Mouse (Mus musculus) ovary, postnatal 36 days (tissue): ENCODE results near the gene Izumo1.
A peak's percentile ranks its signal among the peaks of the same experiment; 100 is the strongest.

Source experiments
- DNase-seq: peaks from one replicate; pipeline ENCODE4 v3.0.0; 2022; ENCODE audit warnings: low spot score, mixed read lengths

Izumo1 gene

GRCm38 (mm10) chr7:45618316-45618715, 3.3 kb upstream of the Izumo1 start:
- no peak for DNase-seq

GRCm38 (mm10) chr7:45619592-45619991, 2.0 kb upstream of the Izumo1 start:
- DNase-seq, result no peak

- DNase-seq, result no peak
These were observed 1.9 kb downstream of the Izumo1 start for GRCm38 (mm10) chr7:45623507-45623906.

GRCm38 (mm10) chr7:45624718-45625117, 3.1 kb downstream of the Izumo1 start:
- no peak for DNase-seq

GRCm38 (mm10) chr7:45625481-45625880, 3.9 kb downstream of the Izumo1 start:
- DNase-seq, result no peak

GRCm38 (mm10) chr7:45626571-45627076, 5.0 kb downstream of the Izumo1 start:
- no peak for DNase-seq

- DNase-seq, result no peak
These were observed 5.7 kb downstream of the Izumo1 start, which contains the start of gene Rasip1 for GRCm38 (mm10) chr7:45627261-45627660. Gene Rasip1 (plus strand): TSS chr7:45627488.

GRCm38 (mm10) chr7:45628364-45629294, 7.0 kb downstream of the Izumo1 start:
- DNase-seq, result peak; percentile 91

GRCm38 (mm10) chr7:45630064-45630907, 8.7 kb downstream of the Izumo1 start:
- DNase-seq, result no peak

- DNase-seq, result peak; percentile 64
These were observed 10.9 kb downstream of the Izumo1 start for GRCm38 (mm10) chr7:45632499-45632898.

- no peak for DNase-seq
These were observed 13.5 kb downstream of the Izumo1 start for GRCm38 (mm10) chr7:45634946-45635681.

- DNase-seq, result no peak
These were observed 14.4 kb downstream of the Izumo1 start for GRCm38 (mm10) chr7:45635711-45636688.

GRCm38 (mm10) chr7:45637710-45638109, 16.1 kb downstream of the Izumo1 start:
- no peak for DNase-seq

GRCm38 (mm10) chr7:45638623-45639401, 17.2 kb downstream of the Izumo1 start:
- peak; percentile 89 for DNase-seq

GRCm38 (mm10) chr7:45639561-45640027, 18.0 kb downstream of the Izumo1 start, which contains the start of gene Mamstr:
Gene Mamstr (plus strand): TSS chr7:45639977.
- peak; percentile 54 for DNase-seq

- DNase-seq, result no peak
These were observed 18.8 kb downstream of the Izumo1 start for GRCm38 (mm10) chr7:45640191-45640957.

- no peak for DNase-seq
These were observed 19.9 kb downstream of the Izumo1 start for GRCm38 (mm10) chr7:45641391-45642040.

- no peak for DNase-seq
These were observed 20.5 kb downstream of the Izumo1 start for GRCm38 (mm10) chr7:45642083-45642482.
